Mouse (Mus musculus): ENCODE measurements around the gene Pde2a.

Pde2a gene

GRCm38 (mm10) chr7:101421529-101421928 lies at the start of gene Pde2a:
Pde2a (plus strand) TSS chr7:101421691.
- peak; percentile 70 for DNase-seq

DNA sequence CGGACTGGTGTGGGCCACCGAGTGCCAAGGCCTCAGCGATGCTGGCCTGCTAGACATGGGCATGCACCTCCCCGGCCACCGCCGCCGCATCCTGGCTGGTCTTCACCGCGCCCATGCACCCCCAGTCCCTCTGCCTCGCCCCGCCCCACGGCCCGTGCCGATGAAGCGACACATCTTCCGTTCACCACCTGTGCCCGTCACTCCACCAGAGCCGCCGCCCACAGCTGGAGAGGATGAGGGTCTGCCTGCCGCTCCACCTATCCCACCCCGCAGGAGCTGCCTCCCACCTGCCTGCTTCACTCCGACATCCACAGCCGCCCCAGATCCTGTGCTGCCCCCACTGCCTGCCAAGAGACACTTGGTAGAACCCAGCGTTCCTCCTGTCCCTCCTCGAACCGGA lies 48.4 kb upstream of the Pde2a start:
- DNase-seq, result no peak

DNA sequence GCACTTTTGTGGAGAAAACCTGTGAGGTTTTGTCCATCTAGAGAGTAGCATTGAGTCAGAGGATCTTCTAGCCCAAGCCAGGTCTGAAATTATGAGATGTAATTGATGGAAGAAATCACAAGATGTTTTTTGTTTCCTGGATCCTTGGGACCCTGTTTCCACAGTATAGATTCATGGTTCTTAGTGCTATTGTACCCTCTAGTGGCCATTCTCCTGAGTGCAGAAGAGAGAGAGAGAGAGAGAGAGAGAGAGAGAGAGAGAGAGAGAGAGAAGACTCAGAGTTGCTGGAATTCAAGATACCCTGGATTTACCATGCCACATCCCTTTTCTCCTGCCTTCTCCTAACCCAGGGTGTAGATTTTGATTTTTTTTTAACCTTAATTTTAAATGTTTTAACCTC lies 47.3 kb upstream of the Pde2a start:
- DNase-seq, result no peak

GRCm38 (mm10) chr7:101376701-101377340 lies 44.7 kb upstream of the Pde2a start:
- no peak for DNase-seq

GRCm38 (mm10) chr7:101377741-101378262 lies 43.7 kb upstream of the Pde2a start:
- no peak for DNase-seq

- no peak for DNase-seq
These were observed 43.2 kb upstream of the Pde2a start for GRCm38 (mm10) chr7:101378285-101378684.

DNA sequence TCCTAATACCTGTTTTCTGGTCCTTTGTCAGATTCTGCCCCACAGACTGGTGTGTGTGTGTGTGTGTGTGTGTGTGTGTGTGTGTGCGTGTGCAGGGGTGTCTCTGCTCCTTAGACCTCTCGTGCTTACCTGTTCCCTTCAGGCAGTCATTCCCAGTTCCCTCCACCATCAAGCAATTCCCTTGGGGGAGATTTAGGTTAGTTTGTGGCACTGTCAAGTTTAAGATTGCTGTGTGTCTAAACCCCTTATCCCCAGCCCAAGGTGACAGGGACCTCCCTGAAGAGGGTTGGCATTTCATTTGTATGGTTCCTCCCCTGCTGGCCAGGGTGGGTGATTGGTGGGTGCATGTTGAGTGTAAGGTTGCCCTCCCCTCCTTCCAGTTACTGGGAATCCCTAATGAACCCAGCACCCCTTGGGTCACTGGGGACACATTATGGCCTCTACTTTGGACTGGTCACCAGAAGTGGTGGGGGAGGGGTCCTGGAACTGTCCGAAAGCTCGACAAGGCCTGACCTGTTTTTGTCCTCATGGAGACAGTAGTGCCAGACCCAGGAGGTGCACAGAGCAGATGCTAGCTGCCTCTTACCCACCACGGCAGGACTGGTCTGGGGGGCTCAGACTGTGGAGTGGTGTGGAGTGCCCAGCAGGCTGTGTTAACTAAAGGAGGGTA lies 42.6 kb upstream of the Pde2a start:
- DNase-seq, result no peak

- no peak for DNase-seq
These were observed 41.8 kb upstream of the Pde2a start for GRCm38 (mm10) chr7:101379732-101380131.

GRCm38 (mm10) chr7:101381512-101381911 lies 40.0 kb upstream of the Pde2a start:
- no peak for DNase-seq

DNA sequence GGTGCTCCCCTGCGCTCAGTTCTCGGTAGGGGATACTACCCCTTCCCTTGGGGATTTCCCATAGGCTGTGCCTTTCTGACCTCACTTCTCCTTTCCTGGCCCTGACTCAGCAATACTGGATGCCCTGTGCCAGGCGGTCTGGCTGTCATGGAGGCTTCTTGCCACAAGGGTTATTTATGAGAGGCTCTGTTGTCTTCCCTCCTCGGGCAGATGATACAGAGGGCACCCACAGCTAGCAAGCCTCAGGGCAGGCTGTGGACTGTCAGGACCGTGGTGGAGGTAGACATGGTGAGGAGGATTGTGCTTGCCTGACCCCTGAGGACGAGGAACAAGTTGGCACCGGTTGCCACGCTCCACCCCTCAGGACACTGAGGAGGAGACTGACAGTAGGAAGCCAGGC lies 39.1 kb upstream of the Pde2a start:
- DNase-seq, result no peak

- no peak for DNase-seq
These were observed 37.7 kb upstream of the Pde2a start for GRCm38 (mm10) chr7:101383756-101384155.

GRCm38 (mm10) chr7:101384931-101385330 lies 36.6 kb upstream of the Pde2a start:
- no peak for DNase-seq

DNA sequence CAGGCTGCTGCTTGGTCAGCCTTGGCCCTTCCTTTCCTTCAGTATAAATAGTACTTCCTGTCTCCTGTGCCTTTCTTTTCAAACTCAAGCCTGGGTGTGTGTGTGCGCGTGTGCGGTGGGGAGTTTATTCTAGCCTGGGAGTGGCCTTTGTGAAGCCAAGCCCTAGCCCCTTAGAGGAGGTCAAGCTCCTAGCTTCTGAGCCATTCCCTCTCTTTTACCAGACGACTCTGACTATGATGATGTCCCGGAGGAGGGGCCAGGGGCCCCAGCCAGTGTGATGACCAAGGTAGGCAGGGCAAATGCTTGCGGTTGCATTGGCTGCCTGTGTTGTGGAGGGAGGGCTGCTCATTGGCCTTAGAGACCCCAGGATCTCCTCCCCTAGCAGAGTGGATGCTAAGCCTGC lies 36.2 kb upstream of the Pde2a start:
- no peak for DNase-seq

DNA sequence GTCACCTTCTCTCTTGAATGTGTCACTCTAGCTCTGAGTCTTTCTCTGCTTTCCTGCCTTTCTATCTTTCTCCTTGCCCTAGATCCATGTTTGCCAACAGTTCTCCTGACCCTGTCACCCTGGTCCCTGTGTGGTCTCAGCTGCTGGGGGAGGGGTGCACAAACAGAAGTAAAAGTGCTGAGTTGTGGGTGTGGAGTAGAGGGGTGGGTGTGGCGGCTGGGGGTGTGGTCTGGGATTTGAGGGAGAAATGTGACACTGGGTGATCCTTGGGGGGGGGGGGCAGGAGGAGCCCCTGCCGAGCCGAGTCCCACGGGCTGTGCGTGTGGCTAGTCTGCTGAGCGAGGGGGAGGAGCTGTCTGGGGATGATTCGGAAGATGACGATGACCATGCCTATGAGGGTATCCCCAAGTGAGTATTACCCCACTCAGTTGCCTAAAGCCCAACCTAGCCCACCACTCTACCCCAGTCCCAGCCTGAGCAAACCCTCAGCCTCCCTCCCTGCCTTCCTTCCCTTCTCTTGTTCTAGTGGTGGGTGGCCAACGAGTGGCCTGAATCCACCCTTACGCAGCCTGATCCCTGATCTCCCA lies 35.5 kb upstream of the Pde2a start:
- no peak for DNase-seq

DNA sequence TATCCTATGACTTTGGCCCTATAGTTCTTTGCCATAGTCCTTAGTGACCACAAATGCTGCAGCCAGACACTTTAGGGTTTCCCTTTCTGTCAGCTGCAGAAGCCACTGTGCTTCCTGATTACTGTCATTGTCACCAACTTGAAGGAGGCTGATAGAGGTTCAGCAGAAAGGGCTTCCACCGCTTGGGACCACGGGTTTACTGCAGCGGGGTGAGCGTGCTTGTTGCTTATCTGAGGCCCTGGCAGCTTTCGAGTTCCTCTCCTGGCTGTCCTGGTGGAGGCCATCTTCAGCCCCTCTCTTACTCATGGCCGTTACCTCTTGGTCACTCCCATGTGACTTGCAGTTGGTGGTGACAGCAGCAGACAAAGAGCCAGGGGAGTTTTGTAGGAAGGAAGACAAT lies 32.2 kb upstream of the Pde2a start:
- DNase-seq, result no peak

DNA sequence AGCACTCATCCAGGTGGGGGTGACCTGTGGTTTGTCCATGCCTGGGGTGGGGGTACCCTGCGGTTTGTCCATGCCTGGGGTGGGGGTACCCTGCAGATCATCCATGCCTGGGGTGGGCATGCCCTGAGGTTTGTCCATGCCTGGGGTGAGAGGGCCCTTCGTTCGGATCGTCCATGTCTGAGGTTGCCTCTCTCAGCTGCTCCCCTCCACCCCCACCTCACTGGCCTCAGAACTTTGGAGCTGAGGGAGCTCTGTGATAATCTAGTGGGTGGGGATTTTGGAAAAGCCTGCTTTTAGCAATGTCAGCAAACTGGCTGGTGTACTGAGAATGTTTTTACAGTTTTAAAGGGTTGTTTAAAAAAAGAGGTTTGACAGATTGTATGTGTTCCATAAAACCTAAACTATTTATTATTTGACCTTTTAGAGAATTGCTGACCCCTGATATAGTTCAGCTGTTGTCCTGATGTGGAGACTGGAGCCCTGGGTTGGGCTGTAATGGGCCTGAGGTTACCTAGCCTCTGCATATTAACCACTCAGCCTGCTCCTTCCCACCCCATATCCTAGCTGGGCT lies 29.5 kb upstream of the Pde2a start:
- no peak for DNase-seq

- no peak for DNase-seq
These were observed 28.5 kb upstream of the Pde2a start for GRCm38 (mm10) chr7:101393015-101393414.

DNA sequence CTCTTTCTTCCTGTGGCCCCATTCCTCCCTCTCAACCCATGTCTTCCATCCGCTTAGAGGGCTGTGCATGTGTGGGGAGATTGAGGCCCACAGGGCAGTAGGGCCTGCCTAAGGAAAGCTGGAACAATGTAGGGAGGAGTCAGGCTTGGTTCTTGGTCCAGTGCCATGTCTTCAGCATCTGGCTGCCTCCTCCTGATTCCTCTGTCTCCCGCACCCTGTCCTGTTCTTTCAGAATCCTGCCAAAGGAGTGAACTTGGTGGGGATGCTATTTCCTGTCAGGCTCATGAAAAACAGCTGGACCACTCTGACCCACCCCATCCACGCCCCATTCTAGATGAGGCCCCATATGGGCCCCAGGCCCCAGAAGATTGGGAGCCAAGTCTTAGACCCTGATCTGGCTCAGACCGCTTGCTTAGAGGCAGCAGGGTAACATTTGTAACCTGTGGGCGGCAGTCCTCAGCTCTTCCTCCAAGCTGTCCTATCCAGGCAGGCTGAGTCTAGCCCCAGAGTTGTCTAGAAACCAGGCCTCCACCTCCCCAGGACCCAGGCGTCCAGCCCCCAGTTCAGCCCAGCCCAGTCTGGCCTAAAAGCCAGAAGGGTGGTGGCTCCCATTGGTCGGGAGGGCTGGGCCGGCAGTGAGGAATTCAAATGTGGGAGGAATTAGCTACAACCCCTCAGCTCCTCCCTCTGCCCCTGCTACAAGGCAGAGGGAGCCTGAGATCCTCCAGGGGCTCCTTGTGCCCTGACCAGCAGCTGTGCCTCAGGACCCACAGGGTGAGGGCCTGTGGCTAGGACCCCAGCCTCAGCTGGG lies 27.6 kb upstream of the Pde2a start:
- DNase-seq, result no peak

DNA sequence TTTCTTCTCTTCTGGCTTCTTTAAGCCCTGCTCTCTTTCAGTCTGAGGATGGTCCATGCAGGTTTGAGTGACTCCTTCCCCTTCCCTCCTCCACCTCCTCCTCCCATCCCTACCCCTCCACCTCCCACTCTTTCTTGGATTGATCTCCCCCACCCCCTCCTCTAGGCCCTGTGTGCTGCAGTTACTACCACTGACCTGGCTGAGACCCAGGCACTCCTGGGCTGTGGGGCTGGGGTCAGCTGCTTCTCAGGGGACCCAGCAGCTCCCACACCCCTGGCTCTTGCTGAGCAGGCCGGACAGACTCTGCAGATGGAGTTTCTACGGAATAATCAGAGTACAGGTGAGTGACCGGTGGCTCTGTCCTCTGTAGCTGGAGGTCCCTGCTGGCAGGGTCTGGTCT lies 26.9 kb upstream of the Pde2a start:
- DNase-seq, result no peak

DNA sequence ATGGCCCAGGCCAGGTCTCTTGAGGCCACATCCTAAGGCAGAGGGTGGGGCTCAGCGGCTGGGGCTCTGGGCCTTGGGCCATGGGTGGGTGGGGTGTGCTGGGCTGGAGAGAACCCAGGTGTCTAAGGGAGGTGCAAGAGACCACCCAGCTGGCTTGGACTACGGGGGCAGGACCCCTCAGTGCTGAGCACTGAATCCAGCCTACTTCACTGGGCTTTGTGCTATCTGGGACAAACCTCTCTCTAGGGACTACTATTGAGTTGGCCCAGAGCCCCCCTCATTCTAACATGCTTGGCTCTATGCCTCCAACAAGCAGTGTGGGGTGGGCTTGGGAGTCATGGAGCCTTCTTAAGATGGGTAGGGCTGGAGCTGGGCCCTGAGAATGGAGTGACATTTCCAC lies 26.0 kb upstream of the Pde2a start:
- DNase-seq, result no peak

- no peak for DNase-seq
These were observed 24.3 kb upstream of the Pde2a start for GRCm38 (mm10) chr7:101397175-101397574.

- DNase-seq, result no peak
These were observed 20.0 kb upstream of the Pde2a start for GRCm38 (mm10) chr7:101401510-101401909.

- no peak for DNase-seq
These were observed 17.7 kb upstream of the Pde2a start for GRCm38 (mm10) chr7:101403831-101404230.

Data from right cerebral cortex, postnatal 4 days (tissue).